Mouse (Mus musculus): Measurements from ENCODE around the gene Akr7a5. TPM values are rescaled to one million over a fixed set of nuclear protein-coding genes. Genes with fewer than 3 reads are reported as not detected.

The Akr7a5 gene
- polyA plus RNA-seq, 1 experiment from 2014 or later: 76.2 TPM

- no peaks in the 10 kb centered on the region for H3K4me1 ChIP-seq
- H3K27me3 ChIP-seq: peaks cover 24% of the 10 kb centered on the region
- H3K9me3 ChIP-seq (replicated peaks): no peaks in the 10 kb centered on the region
- 56% methylated on average over 33 of the region's 33 CpGs for WGBS
- no peak overlapping the region for H3K9ac ChIP-seq
- no peak overlapping the region for H3K4me3 ChIP-seq
- H3K36me3 ChIP-seq: no peaks in the 10 kb centered on the region
- no peak overlapping the region for H3K4me2 ChIP-seq (replicated peaks)
- ATAC-seq (ENCODE audit: low FRiP score): no peak
- H3K27ac ChIP-seq: no peak overlapping the region
Observed at GRCm38 (mm10) chr4:139338145-139338544, 27.6 kb downstream of the Akr7a5 start.

- no peak overlapping the region for H3K27ac ChIP-seq
- H3K4me3 ChIP-seq: no peak overlapping the region
- 87% methylated on average over 4 of the region's 4 CpGs for WGBS
- peaks cover 6% of the 10 kb centered on the region for H3K36me3 ChIP-seq
- peaks cover 19% of the 10 kb centered on the region for H3K27me3 ChIP-seq
- no peak overlapping the region for H3K9ac ChIP-seq
- no peak overlapping the region for H3K4me2 ChIP-seq (replicated peaks)
- H3K4me1 ChIP-seq: no peaks in the 10 kb centered on the region
- ATAC-seq (ENCODE audit: low FRiP score): no peak
- no peaks in the 10 kb centered on the region for H3K9me3 ChIP-seq (replicated peaks)
Observed at GRCm38 (mm10) chr4:139340835-139341234, 30.3 kb downstream of the Akr7a5 start.

- H3K27ac ChIP-seq: no peak overlapping the region
- H3K9me3 ChIP-seq (replicated peaks): no peaks in the 10 kb centered on the region
- H3K27me3 ChIP-seq: peaks cover 16% of the 10 kb centered on the region
- no peaks in the 10 kb centered on the region for H3K4me1 ChIP-seq
- H3K4me2 ChIP-seq (replicated peaks): no peak overlapping the region
- no peak overlapping the region for H3K9ac ChIP-seq
- H3K4me3 ChIP-seq: no peak overlapping the region
- peaks cover 14% of the 10 kb centered on the region for H3K36me3 ChIP-seq
- ATAC-seq (ENCODE audit: low FRiP score): no peak
- 79% methylated on average over 7 of the region's 7 CpGs for WGBS
Observed at GRCm38 (mm10) chr4:139341556-139342233, 31.2 kb downstream of the Akr7a5 start.

GRCm38 (mm10) chr4:139343718-139344117 is 33.2 kb downstream of the Akr7a5 start:
- WGBS: 80% methylated on average over 5 of the region's 5 CpGs
- ATAC-seq (ENCODE audit: low FRiP score): no peak

GRCm38 (mm10) chr4:139345416-139346019 is 35.0 kb downstream of the Akr7a5 start:
- Histone ChIP-seq H3K4me1 (peaks cover 2% of the 10 kb centered on the region), H3K27ac (no peak overlapping the region), H3K9me3 (replicated peaks) (no peaks in the 10 kb centered on the region), H3K4me2 (replicated peaks) (no peak overlapping the region), H3K9ac (no peak overlapping the region), H3K4me3 (no peak overlapping the region), H3K27me3 (no peaks in the 10 kb centered on the region), H3K36me3 (peaks cover 46% of the 10 kb centered on the region)
- ATAC-seq (ENCODE audit: low FRiP score): no peak
- 74% methylated on average over 23 of the region's 23 CpGs for WGBS

More at GRCm38 (mm10) chr4:139343718-139344117, 33.2 kb downstream of the Akr7a5 start:
- H3K27ac ChIP-seq: no peak overlapping the region
- H3K4me1 ChIP-seq: no peaks in the 10 kb centered on the region
- H3K4me3 ChIP-seq: no peak overlapping the region
- no peak overlapping the region for H3K4me2 ChIP-seq (replicated peaks)
- no peak overlapping the region for H3K9ac ChIP-seq
- H3K9me3 ChIP-seq (replicated peaks): no peaks in the 10 kb centered on the region
- H3K36me3 ChIP-seq: peaks cover 33% of the 10 kb centered on the region
- H3K27me3 ChIP-seq: no peaks in the 10 kb centered on the region

- no peaks in the 10 kb centered on the region for H3K27me3 ChIP-seq
- 0% methylated on average over 64 of the region's 64 CpGs for WGBS
- ATAC-seq (ENCODE audit: low FRiP score): peak; percentile 95
- peak within 1 kb of the TSS; percentile 97 for H3K27ac ChIP-seq
- H3K4me1 ChIP-seq: peaks cover 22% of the 10 kb centered on the region
- H3K9me3 ChIP-seq (replicated peaks): no peaks in the 10 kb centered on the region
- H3K4me3 ChIP-seq: peak within 1 kb of the TSS; percentile 83
- peak within 1 kb of the TSS; percentile 87 for H3K4me2 ChIP-seq (replicated peaks)
- peak within 1 kb of the TSS; percentile 81 for H3K9ac ChIP-seq
- peaks cover 56% of the 10 kb centered on the region for H3K36me3 ChIP-seq
Observed at GRCm38 (mm10) chr4:139351931-139352711, 41.6 kb downstream of the Akr7a5 start, which contains the start of the genes Mrto4, Emc1 and Ubr4. Gene Mrto4 (minus strand): TSS chr4:139352576. Gene Emc1 (plus strand): TSS chr4:139352587. Gene Ubr4 (plus strand): TSS chr4:139352609.

GRCm38 (mm10) chr4:139352832-139353231 is 42.3 kb downstream of the Akr7a5 start:
- peak; percentile 49 for ATAC-seq (ENCODE audit: low FRiP score)
- under 1% methylated on average over 7 of the region's 7 CpGs for WGBS
- H3K36me3 ChIP-seq: peaks cover 57% of the 10 kb centered on the region

GRCm38 (mm10) chr4:139357211-139357610 is 46.7 kb downstream of the Akr7a5 start:
- ATAC-seq (ENCODE audit: low FRiP score): no peak
- Histone ChIP-seq H3K36me3 (peaks cover 78% of the 10 kb centered on the region), H3K4me3 (no peak overlapping the region), H3K27me3 (no peaks in the 10 kb centered on the region), H3K27ac (no peak overlapping the region), H3K9ac (no peak overlapping the region), H3K4me1 (peaks cover 9% of the 10 kb centered on the region), H3K4me2 (replicated peaks) (no peak overlapping the region), H3K9me3 (replicated peaks) (no peaks in the 10 kb centered on the region)
- 89% methylated on average over 3 of the region's 3 CpGs for WGBS

More at GRCm38 (mm10) chr4:139352832-139353231, 42.3 kb downstream of the Akr7a5 start:
- Histone ChIP-seq H3K9me3 (replicated peaks) (no peaks in the 10 kb centered on the region), H3K27me3 (no peaks in the 10 kb centered on the region), H3K4me2 (replicated peaks) (peak overlapping the region; percentile 87), H3K27ac (peak overlapping the region; percentile 97; the same call in 1 of the 2 replicates), H3K4me3 (peak overlapping the region; percentile 83), H3K9ac (peak overlapping the region; percentile 81), H3K4me1 (peaks cover 22% of the 10 kb centered on the region)

- Histone ChIP-seq H3K4me1 (no peaks in the 10 kb centered on the region), H3K27me3 (no peaks in the 10 kb centered on the region), H3K4me3 (no peak overlapping the region), H3K4me2 (replicated peaks) (no peak overlapping the region), H3K9me3 (replicated peaks) (no peaks in the 10 kb centered on the region), H3K9ac (no peak overlapping the region), H3K36me3 (peaks cover 96% of the 10 kb centered on the region), H3K27ac (no peak overlapping the region)
- no peak for ATAC-seq (ENCODE audit: low FRiP score)
- WGBS: 92% methylated on average over 11 of the region's 11 CpGs
Observed at GRCm38 (mm10) chr4:139360761-139361548, 50.4 kb downstream of the Akr7a5 start.

- no peaks in the 10 kb centered on the region for H3K9me3 ChIP-seq (replicated peaks)
- no peaks in the 10 kb centered on the region for H3K4me1 ChIP-seq
- H3K27me3 ChIP-seq: no peaks in the 10 kb centered on the region
- H3K27ac ChIP-seq: no peak overlapping the region
- H3K9ac ChIP-seq: no peak overlapping the region
- no peak for ATAC-seq (ENCODE audit: low FRiP score)
- H3K4me3 ChIP-seq: no peak overlapping the region
- WGBS: 99% methylated on average over 3 of the region's 3 CpGs
- peaks cover 98% of the 10 kb centered on the region for H3K36me3 ChIP-seq
- no peak overlapping the region for H3K4me2 ChIP-seq (replicated peaks)
Observed at GRCm38 (mm10) chr4:139367336-139367735, 56.8 kb downstream of the Akr7a5 start.

All from hindbrain, embryonic 12.5 days (tissue).